Mouse (Mus musculus) ES-E14 (cell line): Measurements from ENCODE around the gene Rap1a. TPM values are rescaled to one million over a fixed set of nuclear protein-coding genes. Genes with fewer than 3 reads are reported as not detected.

Source experiments
- DNase-seq: peaks from one replicate; pipeline ENCODE4 v3.0.0-alpha.2; 2013; ENCODE audit warnings: low read depth, low spot score
- H3K27ac ChIP-seq: 2 replicates; pipeline ENCODE4 v1.5.1; 2012; ENCODE audit warnings: low read depth, mild to moderate bottlenecking, low read length, moderate library complexity, mixed read lengths; ENCODE audit not compliant: poor library complexity, insufficient read depth, severe bottlenecking
- H3K36me3 ChIP-seq: 2 replicates; pipeline ENCODE4 v1.6.1; 2012; ENCODE audit warnings: mild to moderate bottlenecking, low read length, moderate library complexity, mixed read lengths; ENCODE audit not compliant: control insufficient read depth, poor library complexity, insufficient read depth, severe bottlenecking
- H3K4me1 ChIP-seq, 2 experiments: fragments of 150-350 bp in 1 of 2; sonication (generic) in 1 of 2; 2 replicates each; pipeline ENCODE4 v1.6.1; 2012; ENCODE audit warnings: low read length in 2 of 2, mild to moderate bottlenecking in 1 of 2, mixed read lengths in 1 of 2; ENCODE audit not compliant: control insufficient read depth in 2 of 2, insufficient read depth in 2 of 2, poor library complexity in 1 of 2
- H3K4me3 ChIP-seq, 2 experiments: fragments of 150-350 bp in 1 of 2; sonication (generic) in 1 of 2; 2 replicates each; pipeline ENCODE4 v1.5.1; 2012; ENCODE audit warnings: low read length in 2 of 2, low read depth in 1 of 2, mild to moderate bottlenecking in 1 of 2, mixed read lengths in 1 of 2; ENCODE audit not compliant: insufficient read depth in 1 of 2, poor library complexity in 1 of 2, severe bottlenecking in 1 of 2
- H3K9ac ChIP-seq: 2 replicates; pipeline ENCODE4 v1.6.1; 2012; ENCODE audit warnings: low read depth, mild to moderate bottlenecking, low read length, mixed read lengths; ENCODE audit not compliant: poor library complexity, insufficient read depth, severe bottlenecking
- H3K9me3 ChIP-seq: fragments of 150-350 bp; sonication (generic); 2 replicates; pipeline ENCODE4 v1.6.1; 2012; ENCODE audit warnings: low read depth, mild to moderate bottlenecking, low read length; ENCODE audit not compliant: control insufficient read depth, insufficient read depth
- CHD2 ChIP-seq: IDR thresholded peaks from 2 replicates; pipeline ENCODE4 v1.6.1; 2014; ENCODE audit warnings: mild to moderate bottlenecking, low read depth, low read length, inconsistent platforms
- HCFC1 ChIP-seq: IDR thresholded peaks from 2 replicates; pipeline ENCODE4 v1.6.1; 2012; ENCODE audit warnings: low read length, inconsistent platforms, borderline replicate concordance; ENCODE audit not compliant: insufficient read depth
- MAFK ChIP-seq: IDR thresholded peaks from 2 replicates; pipeline ENCODE4 v1.6.1; 2014; ENCODE audit warnings: mild to moderate bottlenecking, low read depth, low read length, inconsistent platforms; ENCODE audit not compliant: insufficient read depth
- ZC3H11A ChIP-seq: IDR thresholded peaks from 2 replicates; pipeline ENCODE4 v1.6.1; 2012; ENCODE audit warnings: low read depth, mild to moderate bottlenecking, inconsistent platforms, low read length, borderline replicate concordance
- ZNF384 ChIP-seq: IDR thresholded peaks from 2 replicates; pipeline ENCODE4 v1.6.1; 2012; ENCODE audit warnings: low read depth, low read length, inconsistent platforms
- in situ Hi-C, 2 experiments: fragments of 600-800 bp; cut with MboI; formaldehyde crosslinking; loops; one replicate each; pipeline ENCODE4 v1.15.1; 2025; ENCODE audit warnings: low sequenced_read_pairs in 2 of 2, inconsistent platforms in 1 of 2; ENCODE audit not compliant: unreplicated experiment in 2 of 2
- total RNA-seq: library from RNA; depleted of rRNA; stranded (reverse); fragments of 300-350 nt; gene quantifications from 2 replicates; pipeline ENCODE4 v1.2.3, GENCODE M21; 2012

The Rap1a gene
- total RNA-seq, 1 experiment, result 23.2 TPM

DNA sequence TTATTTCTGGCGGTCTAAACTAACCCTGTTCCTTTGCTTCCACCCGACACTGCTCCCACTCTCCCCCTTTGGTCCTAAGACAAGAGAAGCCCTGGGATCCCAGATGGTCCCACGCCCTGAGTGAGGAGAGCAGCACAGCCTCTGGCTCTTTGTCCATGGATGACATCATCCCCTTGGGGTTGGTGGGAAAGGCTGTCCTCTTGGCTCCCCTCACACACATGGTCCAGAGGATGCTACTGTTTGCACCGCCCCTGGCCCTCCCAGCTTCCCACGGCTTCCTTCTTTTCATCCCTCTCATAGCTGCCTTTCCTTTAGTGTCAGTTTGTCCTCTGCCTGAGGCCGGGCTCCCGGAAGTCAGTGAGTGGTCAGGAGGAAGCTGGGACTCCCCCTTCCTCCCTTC lies 89.4 kb downstream of the Rap1a start:
- in situ Hi-C loops, result no loop called here

DNA sequence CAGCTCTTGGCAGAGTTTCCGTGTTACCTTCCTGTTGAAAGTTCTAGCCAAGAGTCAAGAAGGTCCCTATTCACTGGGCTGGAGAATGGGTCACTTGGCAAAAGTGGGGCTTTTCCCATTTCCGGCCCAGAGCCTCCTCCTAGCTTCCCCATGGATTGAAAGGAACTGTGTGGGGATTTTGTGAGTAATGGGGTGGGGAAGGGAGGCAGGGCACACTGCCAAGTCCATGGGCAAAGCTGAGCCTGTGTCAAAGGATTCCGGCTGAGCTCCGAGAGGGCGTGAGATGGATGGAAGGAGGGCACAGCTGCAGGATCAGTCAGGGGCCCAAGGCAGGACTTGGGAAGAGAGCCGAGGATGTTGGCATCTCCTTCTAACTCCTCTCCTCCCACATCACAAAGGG lies 90.9 kb downstream of the Rap1a start:
- Histone ChIP-seq H3K9me3 (no peaks in the 10 kb centered on the region), H3K4me3 (no peak overlapping the region), H3K27ac (no peak overlapping the region), H3K4me1 (no peaks in the 10 kb centered on the region), H3K36me3 (no peaks in the 10 kb centered on the region; the same call in none of the 2 replicates), H3K9ac (no peak overlapping the region)
- TF ChIP-seq HCFC1, result no peak
- TF ChIP-seq ZNF384, result no peak
- no peak for TF ChIP-seq MAFK
- TF ChIP-seq ZC3H11A, result no peak
- no peak for TF ChIP-seq CHD2
- in situ Hi-C loops, result no loop called here
- DNase-seq, result no peak

More for the DNA sequence above, 89.4 kb downstream of the Rap1a start:
- TF ChIP-seq HCFC1, result no peak
- TF ChIP-seq CHD2, result no peak
- TF ChIP-seq ZNF384, result no peak
- no peak for TF ChIP-seq MAFK
- no peak for TF ChIP-seq ZC3H11A
- Histone ChIP-seq H3K36me3 (peaks cover 2% of the 10 kb centered on the region), H3K4me3 (no peak overlapping the region), H3K9ac (no peak overlapping the region), H3K4me1 (peaks cover 0 to 2% of the 10 kb centered on the region in 2 experiments; a peak in 1 of 4 replicates), H3K27ac (no peak overlapping the region), H3K9me3 (no peaks in the 10 kb centered on the region)
- no peak for DNase-seq

DNA sequence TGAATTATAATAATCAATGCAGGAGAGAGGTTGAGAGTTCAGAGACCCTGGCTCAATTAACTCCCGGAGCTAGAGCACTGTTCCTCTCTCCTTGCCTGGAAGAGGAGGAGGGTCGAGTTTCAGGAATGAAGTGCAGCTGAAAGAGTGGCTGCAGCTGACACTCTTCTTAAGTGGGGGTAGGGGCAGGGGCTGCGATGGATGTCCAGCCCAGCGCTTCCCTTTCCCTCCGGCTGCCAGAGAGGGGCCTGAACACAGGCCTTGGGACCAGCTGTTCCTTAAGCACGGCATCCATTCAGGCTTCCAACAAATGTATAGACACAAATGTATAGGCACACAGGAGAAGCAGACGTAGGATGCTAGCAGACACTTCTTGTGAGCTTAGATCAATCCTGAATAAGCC lies 93.5 kb downstream of the Rap1a start:
- no peaks in the 10 kb centered on the region for H3K9me3 ChIP-seq
- H3K4me3 ChIP-seq, result no peak overlapping the region
- no peak overlapping the region for H3K9ac ChIP-seq
- H3K27ac ChIP-seq, result no peak overlapping the region
- no peak for TF ChIP-seq ZC3H11A
- TF ChIP-seq HCFC1, result no peak
- TF ChIP-seq MAFK, result no peak
- no peak for TF ChIP-seq CHD2
- no peak for TF ChIP-seq ZNF384
- H3K36me3 ChIP-seq, result no peaks in the 10 kb centered on the region; the same call in none of the 2 replicates
- no peak for DNase-seq
- H3K4me1 ChIP-seq, result no peaks in the 10 kb centered on the region
- in situ Hi-C loops, result no loop called here

DNA sequence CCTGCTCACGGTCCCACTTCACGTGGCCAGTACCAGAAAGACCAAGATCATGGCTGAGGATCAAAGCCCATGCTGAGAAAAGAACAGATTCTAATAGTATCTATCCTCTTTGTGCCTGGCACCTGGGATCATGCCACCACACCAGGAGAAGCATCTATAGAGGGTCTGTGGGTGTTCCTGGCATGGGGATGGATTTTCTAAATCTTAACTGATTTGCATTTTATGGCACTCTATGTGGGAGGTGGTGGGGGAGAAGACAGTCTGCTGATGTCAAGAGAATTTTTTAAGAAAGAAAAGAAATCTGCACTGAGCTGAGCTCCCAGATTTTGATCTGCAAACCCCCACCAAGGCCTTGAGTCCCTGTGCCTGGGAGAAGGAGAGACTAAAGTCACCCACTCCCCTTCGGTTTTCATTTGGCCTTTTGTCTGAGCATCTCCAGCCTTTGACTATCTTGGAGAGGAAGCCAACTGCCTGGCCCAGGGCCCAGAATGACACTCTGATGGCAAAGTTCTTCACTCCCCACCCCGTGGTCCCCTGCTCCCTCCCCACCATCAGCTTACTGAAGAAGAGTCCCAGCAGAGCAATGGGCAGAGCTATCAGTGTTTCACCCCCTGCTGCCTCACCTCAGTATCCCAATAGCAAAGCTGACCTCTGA lies 94.6 kb downstream of the Rap1a start:
- in situ Hi-C loops, result no loop called here
- TF ChIP-seq HCFC1 (no peak), MAFK (no peak), CHD2 (no peak), ZC3H11A (no peak), ZNF384 (no peak)
- H3K4me3 ChIP-seq, result no peak overlapping the region
- H3K9ac ChIP-seq, result no peak overlapping the region
- no peak overlapping the region for H3K27ac ChIP-seq
- H3K36me3 ChIP-seq, result no peaks in the 10 kb centered on the region; the same call in none of the 2 replicates
- no peaks in the 10 kb centered on the region for H3K4me1 ChIP-seq
- DNase-seq, result no peak
- H3K9me3 ChIP-seq, result no peaks in the 10 kb centered on the region
